In the genomic region with DNA sequence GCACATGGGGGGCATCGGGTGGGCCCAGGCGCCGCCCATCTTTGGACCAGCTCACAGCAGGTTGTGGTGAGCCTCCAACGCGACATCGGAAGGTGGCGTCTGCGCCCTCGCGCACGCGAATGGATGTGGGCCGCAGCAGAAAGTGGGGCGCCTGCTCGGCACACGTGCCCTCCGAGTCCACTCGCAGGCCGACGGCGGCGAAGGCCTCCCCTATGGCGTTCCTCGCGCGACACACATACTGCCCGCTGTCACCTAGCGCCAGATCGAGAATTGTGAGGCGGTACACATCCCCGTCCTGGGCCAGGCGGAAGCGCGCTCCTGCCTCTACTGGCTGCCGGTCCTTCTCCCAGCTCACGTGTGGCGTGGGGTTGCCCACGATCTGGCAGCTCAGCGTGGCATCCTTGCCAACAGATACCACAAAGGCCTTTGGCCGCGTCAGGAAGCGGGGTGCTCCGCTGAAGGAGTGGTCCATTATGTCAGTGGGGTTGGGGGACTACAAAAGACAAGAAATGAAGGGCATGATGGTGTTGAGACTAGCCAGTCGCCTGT, we compare ENCODE assay signal across 8 mouse cellular contexts. TPM values are rescaled to one million over a fixed set of nuclear protein-coding genes. Genes with fewer than 3 reads are reported as not detected.
DNase-seq lines count a peak whose midpoint lies in the region; ATAC-seq and TF ChIP-seq lines count a peak whose summit lies in the region.

A gene (minus strand): TSS at position 499 of the 549 bp plus-strand sequence.

- H3K9ac ChIP-seq in forebrain, embryonic 12.5 days: no peak within 1 kb of the TSS
- 0 out of 2 replicates have a peak within 1 kb of the TSS, but pooled peaks have one; percentile 12 for H3K9ac ChIP-seq in midbrain, embryonic 15.5 days

- intact Hi-C loops in heart, postnatal 25 days (cut with DNase I): no loop called here

- H3K4me2 ChIP-seq in forebrain, embryonic 12.5 days: peak within 1 kb of the TSS; percentile 41
- peak within 1 kb of the TSS; percentile 56 for H3K4me2 ChIP-seq in midbrain, embryonic 15.5 days

- H3K4me3 ChIP-seq in lung, adult 2 months (replicated peaks; ENCODE audit: extremely low read depth, low read depth, low read length): no peak within 1 kb of the TSS
- peak within 1 kb of the TSS; percentile 25 for H3K4me3 ChIP-seq in forebrain, embryonic 12.5 days (replicated peaks)
- H3K4me3 ChIP-seq in midbrain, embryonic 15.5 days: peak within 1 kb of the TSS; percentile 33

- H3K9me3 ChIP-seq in forebrain, embryonic 12.5 days: no peaks in the 10 kb centered on the region
- H3K9me3 ChIP-seq in midbrain, embryonic 15.5 days: no peaks in the 10 kb centered on the region

- ATAC-seq in forebrain, embryonic 12.5 days (ENCODE audit: low FRiP score): no peak
- ATAC-seq in midbrain, embryonic 15.5 days (replicated peaks): no peak

- WGBS in lung, adult 2 months: 14% methylated on average over 44 of the region's 44 CpGs
- 16% methylated on average over 44 of the region's 44 CpGs for WGBS in forebrain, embryonic 12.5 days
- WGBS in midbrain, embryonic 15.5 days: 20% methylated on average over 44 of the region's 44 CpGs

- peaks cover 91% of the 10 kb centered on the region for H3K27me3 ChIP-seq in forebrain, embryonic 12.5 days
- peaks cover 56% of the 10 kb centered on the region for H3K27me3 ChIP-seq in midbrain, embryonic 15.5 days (replicated peaks)

- no peak for TF ChIP-seq POLR2A in lung, adult 2 months (IDR thresholded peaks at IDR 0.05; ENCODE audit: borderline replicate concordance, extremely low read depth, low read depth, low read length)

- TF ChIP-seq CTCF in lung, adult 2 months (IDR thresholded peaks at IDR 0.05; ENCODE audit: insufficient read depth, low read length): no peak

- no peaks in the 10 kb centered on the region for H3K36me3 ChIP-seq in forebrain, embryonic 12.5 days (replicated peaks)
- H3K36me3 ChIP-seq in midbrain, embryonic 15.5 days (replicated peaks): no peaks in the 10 kb centered on the region

- no peaks in the 10 kb centered on the region for H3K4me1 ChIP-seq in lung, adult 2 months (ENCODE audit: control insufficient read depth, insufficient read depth, low read length)
- H3K4me1 ChIP-seq in forebrain, embryonic 12.5 days: peaks cover 10% of the 10 kb centered on the region; the same call in 1 of the 2 replicates
- peaks cover 9% of the 10 kb centered on the region; the same call in 1 of the 2 replicates for H3K4me1 ChIP-seq in midbrain, embryonic 15.5 days

- DNase-seq in lung, adult 2 months: no peak
- no peak for DNase-seq in lung, postnatal 10 days
- no peak for DNase-seq in heart, postnatal 25 days (ENCODE audit: low spot score)
- DNase-seq in c-Kit-positive CD71-positive TER-119-positive erythroid progenitor cells, embryonic 14.5 days (ENCODE audit: low spot score): no peak
- no peak for DNase-seq in spleen, postnatal 36 days (ENCODE audit: low spot score in 2 of 2)
- DNase-seq in layer of hippocampus, adult 9-11 months: no peak

- H3K27ac ChIP-seq in forebrain, embryonic 12.5 days: no peak within 1 kb of the TSS
- H3K27ac ChIP-seq in midbrain, embryonic 15.5 days: no peak within 1 kb of the TSS

RNA-seq across cellular contexts. Expression of the gene that starts here (rescaled TPM):
- polyA plus RNA-seq in lung, adult 2 months (2012; rRNA removed): 5.3 and 19.0 TPM in 2 replicates
- not detected in 2 replicates for polyA plus RNA-seq in forebrain, embryonic 12.5 days (2016; fragmentation: Nextera tagmentation; extraction: Ambion mirVana)
- 100 to 1,000 TPM; 626 to 647 TPM for total RNA-seq in heart, postnatal 25 days (2021)
- polyA plus RNA-seq in midbrain, embryonic 15.5 days (2015; fragmentation: Nextera tagmentation; extraction: Ambion mirVana): 0.28 and 0.38 TPM in 2 replicates
